Mouse (Mus musculus) small intestine, adult 2 months (tissue): Measurements from ENCODE around the gene Cacng8. TPM values are rescaled to one million over a fixed set of nuclear protein-coding genes. Genes with fewer than 3 reads are reported as not detected.

ENCODE experiments used
- H3K27ac ChIP-seq: fragments of 200-500 bp; 2 replicates; pipeline ENCODE4 v1.5.1; 2012; ENCODE audit warnings: low read depth, low read length, control low read depth, inconsistent platforms; ENCODE audit not compliant: insufficient read depth
- H3K27me3 ChIP-seq: fragments of 200-500 bp; 2 replicates; pipeline ENCODE4 v1.6.1; 2012; ENCODE audit warnings: mild to moderate bottlenecking, moderate library complexity, low read length, inconsistent platforms; ENCODE audit not compliant: control insufficient read depth, insufficient read depth
- H3K36me3 ChIP-seq: fragments of 200-500 bp; 2 replicates; pipeline ENCODE4 v1.6.1; 2012; ENCODE audit warnings: mild to moderate bottlenecking, low read length, control low read depth, inconsistent platforms; ENCODE audit not compliant: control insufficient read depth, insufficient read depth
- H3K4me1 ChIP-seq: fragments of 200-500 bp; 2 replicates; pipeline ENCODE4 v1.6.1; 2012; ENCODE audit warnings: low read length, inconsistent platforms, mixed read lengths; ENCODE audit not compliant: control insufficient read depth, insufficient read depth, insufficient read length
- H3K4me3 ChIP-seq: fragments of 200-500 bp; 2 replicates; pipeline ENCODE4 v1.5.1; 2012; ENCODE audit warnings: low read depth, mild to moderate bottlenecking, control low read depth, inconsistent platforms, low read length, moderate library complexity
- CTCF ChIP-seq: fragments of 200-500 bp; IDR thresholded peaks from 2 replicates; pipeline ENCODE4 v1.5.1; 2012; ENCODE audit warnings: low read depth, mild to moderate bottlenecking, control low read depth, inconsistent platforms, low read length, moderate library complexity, mixed read lengths; ENCODE audit not compliant: insufficient replicate concordance, insufficient read length; ENCODE audit errors: extremely low read depth
- POLR2A ChIP-seq: fragments of 200-500 bp; IDR thresholded peaks from 2 replicates; pipeline ENCODE4 v1.6.1; 2012; ENCODE audit warnings: low read depth, mild to moderate bottlenecking, control low read depth, inconsistent platforms, low read length, moderate library complexity
- WGBS: fragments of 180-500 bp; shearing (Covaris S2); methylation state at CpG from one replicate; pipeline ENCODE4 v1.1.7; 2018; 5-methylcytosine and 5-hydroxymethylcytosine counted together
- polyA plus RNA-seq: library from polyadenylated mRNA; depleted of rRNA; stranded (reverse); fragments of >200 nt; gene quantifications from 2 replicates; pipeline ENCODE4 v1.2.3, GENCODE M21; 2012; rRNA removed

The Cacng8 gene
- 0.60 and 0.77 TPM in 2 replicates for polyA plus RNA-seq

DNA sequence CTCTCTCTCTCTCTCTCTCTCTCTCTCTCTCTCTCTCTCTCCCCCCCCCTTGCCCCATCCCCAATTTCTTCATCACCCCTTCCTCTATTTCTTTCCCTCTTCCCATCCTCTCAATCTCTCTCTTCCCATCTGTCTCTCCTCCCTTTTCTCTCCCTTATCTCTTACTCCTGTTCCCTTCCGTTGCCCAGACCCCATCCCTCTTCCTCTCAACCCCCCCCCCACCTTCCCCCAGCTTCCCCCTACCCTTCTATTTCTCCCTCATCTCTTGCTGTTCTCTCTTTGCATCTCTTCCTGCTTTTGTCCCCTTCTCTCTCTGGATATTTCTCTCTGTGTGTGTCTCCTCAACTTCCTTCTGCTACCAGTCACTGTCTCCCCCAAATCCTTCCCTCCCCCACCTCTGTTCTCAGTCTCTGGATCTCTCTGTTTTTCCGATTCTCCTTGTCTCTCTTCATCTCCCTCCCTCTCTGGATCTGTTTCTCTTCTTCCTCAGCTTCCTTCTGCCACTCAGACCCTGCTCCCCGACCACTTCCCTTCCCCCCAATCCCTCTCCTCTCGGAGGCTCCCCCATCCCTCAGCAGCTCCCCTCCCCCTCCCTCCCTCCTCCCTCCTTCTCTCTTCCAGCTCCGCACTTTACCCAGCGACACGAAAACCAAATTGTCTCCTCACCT, at the start of gene Cacng8:
Cacng8 (plus strand) TSS at position 271 of the 668 bp plus-strand sequence.
- TF ChIP-seq POLR2A (no peak), CTCF (no peak)
- no peak within 1 kb of the TSS for H3K4me3 ChIP-seq
- H3K4me1 ChIP-seq, result no peaks in the 10 kb centered on the region
- no peak within 1 kb of the TSS for H3K27ac ChIP-seq
- WGBS, result 4% methylated on average over 7 of the region's 7 CpGs
- H3K27me3 ChIP-seq, result peaks cover 5% of the 10 kb centered on the region; the same call in 1 of the 2 replicates
- no peaks in the 10 kb centered on the region for H3K36me3 ChIP-seq

DNA sequence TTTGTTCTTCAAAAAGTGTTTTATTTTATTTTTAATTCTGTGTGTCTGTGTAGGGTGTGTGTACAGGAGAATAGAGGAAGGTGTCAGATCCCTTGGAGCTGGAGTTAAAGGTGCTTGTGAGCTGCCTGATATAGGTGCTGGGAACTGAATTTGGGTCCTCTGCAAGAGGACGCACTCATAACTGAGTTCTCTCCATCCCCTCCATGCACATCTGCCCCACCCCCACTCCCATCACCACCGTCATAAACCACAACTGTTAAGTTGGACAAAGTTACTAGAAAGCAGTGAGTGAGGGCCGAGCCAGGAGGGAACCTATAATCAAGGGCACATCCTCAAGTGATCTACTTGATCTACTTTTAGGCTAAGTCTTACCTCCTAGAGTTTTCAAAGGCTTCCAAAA, 46.6 kb upstream of the Cacng8 start:
- no peak overlapping the region for H3K27ac ChIP-seq
- no peaks in the 10 kb centered on the region for H3K36me3 ChIP-seq
- H3K27me3 ChIP-seq, result 0 out of 2 replicates have a peak, but pooled peaks cover 2% of the 10 kb centered on the region
- WGBS, result 90% methylated on average over 3 of the region's 3 CpGs
- no peaks in the 10 kb centered on the region for H3K4me1 ChIP-seq
- no peak overlapping the region for H3K4me3 ChIP-seq
- TF ChIP-seq POLR2A (no peak), CTCF (no peak)

DNA sequence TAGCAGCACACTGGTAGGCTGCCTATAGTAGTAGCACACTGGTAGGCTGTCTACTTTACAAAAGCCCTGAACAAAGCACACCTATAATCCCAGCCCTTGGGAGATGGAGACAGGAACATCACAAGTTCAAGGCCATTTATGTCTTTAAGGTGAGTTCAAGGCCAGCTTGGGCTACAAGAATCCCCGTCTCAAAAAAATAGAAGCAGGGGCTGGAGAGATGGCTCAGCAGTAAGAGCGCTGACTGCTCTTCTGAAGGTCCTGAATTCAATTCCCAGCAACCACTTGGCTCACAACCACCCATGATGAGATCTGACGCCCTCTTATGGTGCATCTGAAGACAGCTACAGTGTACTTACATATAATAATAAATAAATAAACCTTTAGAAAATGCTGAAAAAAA, 45.2 kb upstream of the Cacng8 start:
- no peaks in the 10 kb centered on the region for H3K36me3 ChIP-seq
- no peak overlapping the region for H3K27ac ChIP-seq
- WGBS, result 82% methylated on average over 3 of the region's 3 CpGs
- H3K27me3 ChIP-seq, result no peaks in the 10 kb centered on the region
- H3K4me1 ChIP-seq, result no peaks in the 10 kb centered on the region
- no peak overlapping the region for H3K4me3 ChIP-seq
- TF ChIP-seq CTCF (no peak), POLR2A (no peak)

DNA sequence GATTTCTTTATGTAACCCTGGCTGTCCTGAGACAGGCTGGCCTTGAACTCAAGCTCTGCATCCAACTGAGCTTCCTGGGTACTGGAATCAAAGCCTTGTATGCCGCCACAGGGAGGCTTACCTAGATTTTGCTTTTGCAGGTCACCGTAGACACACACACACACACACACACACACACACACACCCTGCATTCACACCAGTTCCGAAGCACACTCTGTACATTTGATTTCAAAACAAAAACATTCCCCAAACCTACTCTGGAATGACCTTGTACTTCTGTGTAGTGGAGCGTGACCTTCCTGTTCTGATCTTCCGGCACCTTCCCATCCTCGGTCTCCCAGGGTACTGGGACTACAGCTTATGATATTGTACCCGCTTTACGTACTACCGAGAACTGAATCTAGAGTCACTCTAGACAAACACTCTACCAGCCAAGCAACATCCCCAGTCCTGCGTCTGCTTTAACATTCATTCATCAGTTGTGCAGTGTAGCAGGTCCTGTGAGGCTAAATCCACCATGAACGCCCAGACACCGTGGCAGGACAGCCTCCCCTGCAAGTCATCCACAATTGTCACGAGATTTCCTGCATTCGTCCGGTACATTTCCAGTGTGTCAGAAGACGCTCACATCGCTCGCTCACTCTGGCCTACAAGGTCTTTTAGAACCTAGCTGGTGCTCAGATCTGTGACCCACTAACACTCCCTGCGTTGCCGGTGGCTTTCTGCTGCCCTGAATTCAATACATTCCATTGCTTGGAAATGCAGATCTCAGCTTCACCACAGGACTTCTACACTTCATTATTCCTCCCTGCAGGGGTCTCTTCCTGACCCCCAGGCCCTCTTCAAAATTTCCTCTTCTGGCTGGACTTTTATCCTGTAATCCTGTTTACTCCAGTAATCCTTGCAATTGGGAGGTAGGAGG, 42.9 kb upstream of the Cacng8 start:
- Histone ChIP-seq H3K27ac (no peak overlapping the region), H3K27me3 (no peaks in the 10 kb centered on the region), H3K4me1 (no peaks in the 10 kb centered on the region), H3K36me3 (no peaks in the 10 kb centered on the region), H3K4me3 (no peak overlapping the region)
- TF ChIP-seq POLR2A (no peak), CTCF (no peak)
- WGBS, result 62% methylated on average over 20 of the region's 20 CpGs

DNA sequence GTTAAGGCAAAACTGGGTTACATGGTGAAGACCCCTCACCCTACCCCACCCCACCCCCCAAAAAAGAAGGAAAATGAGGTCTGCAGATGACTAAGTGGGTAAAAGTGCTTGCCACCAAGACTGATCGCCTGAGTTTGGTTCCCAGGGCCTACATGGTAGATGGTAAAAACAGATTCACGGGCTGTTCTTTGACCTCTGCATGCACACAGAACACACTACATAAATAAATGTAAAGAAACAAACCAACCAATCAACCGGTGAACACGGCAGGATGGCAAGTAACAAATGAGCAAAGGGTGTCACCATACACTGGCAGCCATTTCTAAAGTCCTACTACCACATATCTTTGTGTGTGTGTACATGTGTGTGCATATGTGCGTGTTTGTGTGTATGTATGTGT, 42.2 kb upstream of the Cacng8 start:
- no peak overlapping the region for H3K27ac ChIP-seq
- H3K4me3 ChIP-seq, result no peak overlapping the region
- H3K36me3 ChIP-seq, result no peaks in the 10 kb centered on the region
- TF ChIP-seq CTCF (no peak), POLR2A (no peak)
- no peaks in the 10 kb centered on the region for H3K4me1 ChIP-seq
- 67% methylated on average over 5 of the region's 5 CpGs for WGBS
- no peaks in the 10 kb centered on the region for H3K27me3 ChIP-seq

DNA sequence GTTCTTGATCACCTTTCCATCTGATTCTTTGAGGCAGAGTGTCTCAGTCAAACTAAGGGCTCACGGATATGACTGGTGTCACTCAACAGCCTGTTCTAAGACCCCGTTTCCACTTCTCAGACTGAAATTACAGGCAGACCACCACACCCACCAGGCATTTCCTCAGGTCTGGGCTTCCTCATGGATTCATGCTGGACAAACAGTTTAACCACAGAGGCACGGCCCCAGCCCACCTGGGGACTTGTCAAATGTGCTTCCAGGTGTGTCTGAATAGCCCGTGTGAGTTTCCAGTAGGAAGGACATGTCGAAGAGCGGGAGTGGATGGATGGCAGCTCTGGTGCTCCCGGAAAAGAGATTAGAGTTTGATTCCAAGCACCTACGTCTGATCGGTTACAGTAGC, 40.7 kb upstream of the Cacng8 start:
- H3K36me3 ChIP-seq, result no peaks in the 10 kb centered on the region
- WGBS, result 84% methylated on average over 9 of the region's 9 CpGs
- TF ChIP-seq POLR2A, result no peak
- TF ChIP-seq CTCF, result no peak
- H3K4me3 ChIP-seq, result no peak overlapping the region
- H3K27ac ChIP-seq, result no peak overlapping the region
- no peaks in the 10 kb centered on the region for H3K4me1 ChIP-seq
- H3K27me3 ChIP-seq, result no peaks in the 10 kb centered on the region

DNA sequence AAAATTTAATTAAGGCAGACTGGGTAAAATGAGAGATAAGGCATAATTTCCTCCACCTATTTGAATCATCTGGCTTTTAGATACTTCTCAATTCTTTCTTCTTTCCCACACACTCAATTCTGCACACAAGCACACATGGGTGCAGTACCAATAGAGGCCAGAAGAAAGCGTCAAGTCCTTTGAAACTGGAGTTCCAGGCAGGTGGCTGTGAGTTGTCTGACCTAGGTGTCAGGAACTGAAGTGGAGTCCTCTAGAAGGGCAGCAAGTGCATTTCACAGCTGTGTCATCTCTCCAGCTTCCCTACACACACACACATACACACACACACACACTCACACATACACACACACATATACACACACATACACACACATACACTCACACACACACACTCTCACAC, 38.9 kb upstream of the Cacng8 start:
- WGBS, result 91% methylated on average over 1 of the region's 1 CpGs
- no peaks in the 10 kb centered on the region for H3K27me3 ChIP-seq
- TF ChIP-seq CTCF, result no peak
- TF ChIP-seq POLR2A, result no peak
- H3K36me3 ChIP-seq, result no peaks in the 10 kb centered on the region
- H3K27ac ChIP-seq, result no peak overlapping the region
- no peak overlapping the region for H3K4me3 ChIP-seq
- no peaks in the 10 kb centered on the region for H3K4me1 ChIP-seq
